Mouse (Mus musculus) gonadal fat pad, adult 2 months (tissue): ENCODE data around the gene Fam205c. TPM values are rescaled to one million over a fixed set of nuclear protein-coding genes. Genes with fewer than 3 reads are reported as not detected.
"Not testable (repeated sequence)": the region's sequence is repeated elsewhere in the genome, so short reads cannot be mapped to it uniquely, and the experiment has no call there.

Source experiments
- DNase-seq: peaks from one replicate; pipeline ENCODE4 v3.0.0-alpha.2; 2012; ENCODE audit warnings: low read depth
- polyA plus RNA-seq: library from polyadenylated mRNA; depleted of rRNA; stranded (reverse); fragments of >200 nt; gene quantifications from 2 replicates; pipeline ENCODE4 v1.2.3, GENCODE M21; 2012; rRNA removed

Fam205c gene
- polyA plus RNA-seq, 1 experiment, result 0.54 TPM

DNA sequence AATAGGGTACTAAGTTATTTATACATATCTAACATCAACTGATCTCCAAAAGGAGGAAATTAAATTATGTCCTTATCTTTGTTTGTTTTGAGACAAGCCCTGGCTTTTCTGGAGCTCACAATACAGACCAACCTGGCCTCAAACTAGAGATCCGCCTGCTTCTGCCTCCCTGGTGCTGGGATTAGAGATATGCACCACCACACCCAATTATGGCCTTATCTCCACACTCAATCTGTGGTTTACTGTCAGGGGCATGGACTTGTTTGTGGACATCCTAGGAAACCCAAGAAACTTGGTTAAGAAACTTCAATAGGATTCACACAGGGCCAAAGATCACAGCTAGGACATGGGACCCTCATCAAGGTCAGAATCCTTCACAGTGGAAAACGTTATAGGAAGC, 3.6 kb upstream of the Fam205c start:
- no peak for DNase-seq

GRCm38 (mm10) chr4:42876586-42877291, 2.7 kb upstream of the Fam205c start:
- DNase-seq, result no peak

GRCm38 (mm10) chr4:42872746-42873435, 1.1 kb downstream of the Fam205c start:
- no peak for DNase-seq

DNA sequence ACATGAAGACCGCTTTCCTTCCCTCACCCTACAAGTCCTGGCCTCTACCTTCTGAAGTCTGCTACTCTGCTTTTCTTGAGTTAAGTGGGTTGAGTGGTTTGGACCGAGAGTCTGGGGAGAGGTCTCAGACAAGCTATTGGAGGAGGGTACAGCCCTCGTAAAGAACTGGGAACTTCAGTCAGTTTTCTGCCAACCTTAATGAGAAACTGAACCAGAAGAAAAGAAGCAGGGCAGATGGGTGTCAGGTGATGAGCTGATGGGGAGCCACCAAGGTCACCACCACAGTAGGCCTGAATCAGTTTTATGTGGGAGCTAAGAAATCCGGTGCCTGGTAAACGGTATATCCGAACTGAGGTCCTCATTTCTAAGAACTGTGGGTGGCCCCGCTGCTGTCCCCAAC, 1.9 kb downstream of the Fam205c start:
- DNase-seq, result no peak

GRCm38 (mm10) chr4:42870748-42871147, 3.3 kb downstream of the Fam205c start:
- no peak for DNase-seq

GRCm38 (mm10) chr4:42868193-42868592, 5.8 kb downstream of the Fam205c start:
- no peak for DNase-seq

DNA sequence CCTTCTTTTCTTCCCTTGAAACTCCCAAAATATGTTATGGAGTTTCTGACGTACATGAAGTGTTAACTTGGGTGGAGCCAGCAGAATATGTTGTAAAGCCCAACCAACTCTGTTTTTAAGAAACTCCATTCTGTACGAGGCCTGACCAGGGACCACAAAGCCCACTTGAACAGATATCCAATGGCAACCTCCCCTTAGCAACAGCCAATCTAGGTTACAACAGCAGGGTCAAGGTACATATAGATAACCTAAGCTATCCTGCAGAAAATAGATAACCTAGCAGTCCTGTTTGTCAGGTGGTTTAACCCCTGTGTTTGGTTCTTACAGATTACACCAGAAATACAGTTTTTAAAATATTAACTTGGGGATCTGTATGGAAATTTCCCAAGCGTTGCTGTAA, 6.6 kb downstream of the Fam205c start:
- DNase-seq, result no peak

- not testable (repeated sequence) for DNase-seq
Measured at GRCm38 (mm10) chr4:42863487-42863886, 10.5 kb downstream of the Fam205c start.

- not testable (repeated sequence) for DNase-seq
Measured at GRCm38 (mm10) chr4:42860483-42860882, 13.6 kb downstream of the Fam205c start.

GRCm38 (mm10) chr4:42856671-42857070, 17.4 kb downstream of the Fam205c start, which contains the start of gene Gm12394:
TSS of gene Gm12394 (minus strand) at chr4:42856771.
- DNase-seq, result not testable (repeated sequence)

- DNase-seq, result not testable (repeated sequence)
Measured at GRCm38 (mm10) chr4:42853788-42854187, 20.2 kb downstream of the Fam205c start, which contains the start of gene Fam205a1. TSS of gene Fam205a1 (minus strand) at chr4:42853888.

Other genes starting within 250 kb of the Fam205c start
- 5.1 and 6.7 TPM in 2 replicates for gene Gm2564, start 244.5 kb downstream of the Fam205c start, polyA plus RNA-seq
- gene Ccl27b, start 219.0 kb downstream of the Fam205c start, polyA plus RNA-seq, result not detected in 2 replicates
- gene Il11ra2, start 212.3 kb downstream of the Fam205c start, polyA plus RNA-seq, result 0.71 and 0.84 TPM in 2 replicates
- gene 4930578G10Rik, start 138.7 kb downstream of the Fam205c start, polyA plus RNA-seq, result not detected in 2 replicates
- gene Ccl19, start 117.7 kb downstream of the Fam205c start, polyA plus RNA-seq, result 17.8 and 20.5 TPM in 2 replicates
- gene Ccl21a, start 100.2 kb downstream of the Fam205c start, polyA plus RNA-seq, result 79.4 and 95.3 TPM in 2 replicates
- gene Fam205a1, start 20.3 kb downstream of the Fam205c start, polyA plus RNA-seq, result 0.04 TPM in 2 replicates
- 0.03 and 0.04 TPM in 2 replicates for gene Gm12394, start 17.5 kb downstream of the Fam205c start, polyA plus RNA-seq
- gene Phf24, start 42.4 kb upstream of the Fam205c start, polyA plus RNA-seq, result 0.94 and 1.6 TPM in 2 replicates
- gene Dnajb5, start 75.6 kb upstream of the Fam205c start, polyA plus RNA-seq, result 11.1 and 12.7 TPM in 2 replicates
- gene 1700022I11Rik, start 95.4 kb upstream of the Fam205c start, polyA plus RNA-seq, result 0.22 TPM in 1 of 2 replicates, not detected in the other
- 142 and 179 TPM in 2 replicates for gene Vcp, start 126.3 kb upstream of the Fam205c start, polyA plus RNA-seq
- 10.8 and 13.5 TPM in 2 replicates for gene Fancg, start 136.3 kb upstream of the Fam205c start, polyA plus RNA-seq
- 18.0 and 24.3 TPM in 2 replicates for gene Pigo, start 151.6 kb upstream of the Fam205c start, polyA plus RNA-seq
- gene Stoml2, start 157.5 kb upstream of the Fam205c start, polyA plus RNA-seq, result 68.2 and 103 TPM in 2 replicates
- 25.4 and 27.6 TPM in 2 replicates for gene Fam214b, start 172.0 kb upstream of the Fam205c start, polyA plus RNA-seq
- gene Unc13b, start 184.7 kb upstream of the Fam205c start, polyA plus RNA-seq, result 22.1 and 22.4 TPM in 2 replicates